ENCODE assay signal across 22 mouse cellular contexts in the genomic region with DNA sequence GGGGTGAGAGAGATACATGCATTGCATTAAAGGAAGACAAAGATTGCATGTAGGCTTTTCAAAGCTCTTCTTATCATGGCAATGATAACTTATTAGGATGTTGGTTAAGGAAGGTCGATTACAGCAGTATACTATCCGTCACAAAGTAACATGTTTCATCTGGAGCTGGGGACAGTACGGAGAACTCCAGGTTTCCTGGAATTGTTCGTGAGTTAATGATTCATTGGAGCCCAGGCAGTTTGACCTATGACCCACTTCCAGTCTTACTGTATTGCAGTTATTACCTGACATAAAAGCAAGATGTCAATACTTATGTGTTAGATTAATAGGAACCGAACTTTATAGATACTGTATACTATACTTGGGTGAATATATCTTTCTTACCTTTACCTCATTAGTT. TPM values are rescaled to one million over a fixed set of nuclear protein-coding genes. Genes with fewer than 3 reads are reported as not detected.
A peak's percentile ranks its signal among the peaks of the same experiment; 100 is the strongest.
DNase-seq lines count a peak whose midpoint lies in the region; ATAC-seq and TF ChIP-seq lines count a peak whose summit lies in the region.
"Had no signal": no experiment of that assay in that cellular context is flagged by ENCODE, and none has a peak within 500 bp of the region (broad histone marks: within the 10 kb centered on the region; RNA-seq: fewer than 3 reads in every experiment).

No protein-coding gene starts in this region.

- H3K27ac ChIP-seq in lung, embryonic 14.5 days (ENCODE audit: low read depth), result no peak overlapping the region
- no peak overlapping the region for H3K27ac ChIP-seq in liver, embryonic 15.5 days (replicated peaks)
- H3K27ac ChIP-seq: forebrain, embryonic 12.5 days; heart, embryonic 15.5 days; hindbrain, embryonic 15.5 days; limb, embryonic 12.5 days had no signal

- no peaks in the 10 kb centered on the region for H3K9me3 ChIP-seq in lung, embryonic 14.5 days (ENCODE audit: low read depth, low read length)
- H3K9me3 ChIP-seq in liver, embryonic 15.5 days (replicated peaks), result no peaks in the 10 kb centered on the region
- H3K9me3 ChIP-seq: forebrain, embryonic 12.5 days; heart, embryonic 15.5 days; hindbrain, embryonic 15.5 days; limb, embryonic 12.5 days had no signal

- H3K36me3 ChIP-seq in lung, embryonic 14.5 days (ENCODE audit: insufficient read depth), result no peaks in the 10 kb centered on the region
- H3K36me3 ChIP-seq in liver, embryonic 15.5 days (replicated peaks), result no peaks in the 10 kb centered on the region
- H3K36me3 ChIP-seq: forebrain, embryonic 12.5 days; heart, embryonic 15.5 days; hindbrain, embryonic 15.5 days; limb, embryonic 12.5 days had no signal

- no peak for TF ChIP-seq CTCF in lung, embryonic 14.5 days (IDR thresholded peaks at IDR 0.05; ENCODE audit: low read depth)

- no peak overlapping the region for H3K4me3 ChIP-seq in lung, embryonic 14.5 days (ENCODE audit: low read depth, low read length)
- no peak overlapping the region for H3K4me3 ChIP-seq in liver, embryonic 15.5 days (replicated peaks)
- H3K4me3 ChIP-seq: forebrain, embryonic 12.5 days; heart, embryonic 15.5 days; hindbrain, embryonic 15.5 days; limb, embryonic 12.5 days had no signal

- 53% methylated on average over 5 of the region's 5 CpGs for WGBS in lung, embryonic 14.5 days
- 53% methylated on average over 5 of the region's 5 CpGs for WGBS in liver, embryonic 15.5 days (ENCODE audit: insufficient replicate concordance)

- no peak overlapping the region for H3K4me2 ChIP-seq in lung, embryonic 14.5 days
- H3K4me2 ChIP-seq in liver, embryonic 15.5 days, result no peak overlapping the region
- H3K4me2 ChIP-seq: forebrain, embryonic 12.5 days; heart, embryonic 15.5 days; hindbrain, embryonic 15.5 days; limb, embryonic 12.5 days had no signal

- no peaks in the 10 kb centered on the region for H3K27me3 ChIP-seq in lung, embryonic 14.5 days (ENCODE audit: insufficient read depth, low read length)
- H3K27me3 ChIP-seq in liver, embryonic 15.5 days, result no peaks in the 10 kb centered on the region
- H3K27me3 ChIP-seq: forebrain, embryonic 12.5 days; heart, embryonic 15.5 days; hindbrain, embryonic 15.5 days; limb, embryonic 12.5 days had no signal

- no peak overlapping the region for H3K9ac ChIP-seq in lung, embryonic 14.5 days
- H3K9ac ChIP-seq in liver, embryonic 15.5 days, result no peak overlapping the region
- H3K9ac ChIP-seq: forebrain, embryonic 12.5 days; heart, embryonic 15.5 days; hindbrain, embryonic 15.5 days; limb, embryonic 12.5 days had no signal

- DNase-seq in adrenal gland, adult 2 months, result peak; percentile 16
- no peak for DNase-seq in adrenal gland, postnatal 25 days
- peak; percentile 27 for DNase-seq in lung, embryonic 14.5 days
- no peak for DNase-seq in lung, postnatal 36 days
- no peak for DNase-seq in frontal cortex, postnatal 25 days (ENCODE audit: low spot score in 2 of 2)
- DNase-seq in MN1 (ENCODE audit: low spot score), result no peak
- no peak for DNase-seq in cerebellum, adult 18-20 months
- DNase-seq: adrenal gland, postnatal 14 days; cerebellum, adult 11 months; cerebellum, postnatal 14 days; heart, postnatal 4 days; lung, adult 2 months; lung, postnatal 4 days; right cerebral cortex, postnatal 14 days; spleen, adult 18-20 months; thymus, adult 2 months had no signal

- no peak for ATAC-seq in lung, embryonic 14.5 days (ENCODE audit: insufficient read depth)
- peak; percentile 40; the same call in 1 of the 2 replicates for ATAC-seq in liver, embryonic 15.5 days (ENCODE audit: insufficient read depth)
- ATAC-seq: Patski had no signal

- H3K4me1 ChIP-seq in lung, embryonic 14.5 days (ENCODE audit: insufficient read depth), result 0 out of 2 replicates have a peak, but pooled peaks cover 2% of the 10 kb centered on the region
- H3K4me1 ChIP-seq in liver, embryonic 15.5 days (replicated peaks), result peaks cover 8% of the 10 kb centered on the region
- H3K4me1 ChIP-seq: forebrain, embryonic 12.5 days; hindbrain, embryonic 15.5 days; limb, embryonic 12.5 days had no signal

RNA-seq across cellular contexts. Expression of a gene that starts 46.5 kb away (rescaled TPM):
- 10 to 100 TPM; 15.2 to 23.8 TPM for total RNA-seq in adrenal gland, adult 2 months (2021)
- 2.8 and 6.7 TPM in 2 replicates for polyA plus RNA-seq in adrenal gland, adult 2 months (2012; rRNA removed)
- 22.6 and 25.0 TPM in 2 replicates for total RNA-seq in adrenal gland, postnatal 25 days (2021)
- polyA plus RNA-seq in lung, embryonic 14.5 days (2014; fragmentation: Nextera tagmentation; extraction: Ambion mirVana), result 42.3 and 47.3 TPM in 2 replicates
- polyA plus RNA-seq in liver, embryonic 15.5 days (2015; fragmentation: Nextera tagmentation; extraction: Ambion mirVana), result 10.0 and 11.5 TPM in 2 replicates
- polyA plus RNA-seq: Patski had no signal

Comparison
In these comparisons a context has a peak if more than half of its experiments do, and no peak if none do; other contexts are left out.
1. DNase-seq: peak in adrenal gland, adult 2 months (single experiment) and lung, embryonic 14.5 days (single experiment); none in adrenal gland, postnatal 25 days (single experiment), lung, postnatal 36 days (single experiment), frontal cortex, postnatal 25 days (0 of 2), MN1 (single experiment) and cerebellum, adult 18-20 months (0 of 2).